Mouse (Mus musculus) natural killer cell, adult 2 months (primary cell): ENCODE results near the gene Olfr76.
"Not testable (repeated sequence)": the region's sequence is repeated elsewhere in the genome, so short reads cannot be mapped to it uniquely, and the experiment has no call there.

Source experiments
- DNase-seq, 2 experiments: peaks; one replicate each; pipeline ENCODE4 v3.0.0; 2022; ENCODE audit warnings: low spot score in 2 of 2

The Olfr76 gene

GRCm38 (mm10) chr19:12123103-12123502, at the start of gene Olfr76:
Gene Olfr76 (minus strand): TSS chr19:12123203.
- DNase-seq = no peak

DNA sequence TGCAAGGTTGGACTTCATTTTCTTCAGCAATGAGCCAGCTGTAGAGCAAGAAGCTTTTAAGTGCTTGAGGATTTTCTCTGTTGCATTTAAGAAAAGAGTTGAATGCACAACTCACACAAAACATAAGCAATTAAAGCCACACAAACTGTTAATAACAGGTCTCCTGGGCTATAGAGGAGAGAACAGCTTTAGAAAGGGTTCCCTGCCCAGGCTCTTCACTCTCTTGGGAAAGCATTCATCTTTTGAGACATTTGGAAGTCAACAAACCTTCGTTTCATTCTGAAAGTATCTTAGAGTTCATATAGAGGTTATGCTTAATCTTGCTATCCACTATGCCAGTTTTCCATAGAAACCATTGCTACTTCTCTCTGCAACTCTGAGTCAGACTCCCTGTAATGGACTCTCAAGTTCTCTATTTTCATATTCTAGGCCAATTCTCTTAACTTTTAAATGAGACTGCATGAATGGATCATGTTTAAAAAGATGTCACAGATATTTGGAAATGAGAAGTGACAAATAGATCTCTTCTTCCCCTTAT, 47.1 kb upstream of the Olfr76 start, which contains the start of gene Olfr1555-ps1:
TSS of gene Olfr1555-ps1 (minus strand) at position 51 of the 538 bp plus-strand sequence.
- DNase-seq = not testable (repeated sequence)

- no peak for DNase-seq
Observed at GRCm38 (mm10) chr19:12145452-12145851, 22.4 kb upstream of the Olfr76 start.

DNA sequence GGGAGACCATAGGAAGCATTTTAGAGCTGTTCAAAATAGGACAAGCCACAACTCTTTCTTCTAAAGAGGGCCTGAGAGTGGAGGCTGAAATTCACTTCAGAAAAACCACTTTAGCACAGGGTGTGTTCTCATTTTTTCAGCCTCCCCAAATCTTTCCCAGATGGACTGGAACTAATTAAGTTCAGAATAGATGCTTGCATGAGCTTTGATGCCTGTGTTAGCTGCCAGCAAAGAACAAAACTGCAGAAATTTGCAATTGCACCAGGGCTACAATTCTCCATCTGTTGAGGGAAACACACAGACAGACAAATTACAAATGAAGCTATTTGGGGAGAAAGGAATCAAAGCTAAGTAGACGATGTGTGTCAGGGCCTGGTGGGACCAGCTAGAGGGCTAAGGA, 20.4 kb upstream of the Olfr76 start:
- DNase-seq = no peak

GRCm38 (mm10) chr19:12134289-12134688, 11.3 kb upstream of the Olfr76 start:
- no peak for DNase-seq

DNA sequence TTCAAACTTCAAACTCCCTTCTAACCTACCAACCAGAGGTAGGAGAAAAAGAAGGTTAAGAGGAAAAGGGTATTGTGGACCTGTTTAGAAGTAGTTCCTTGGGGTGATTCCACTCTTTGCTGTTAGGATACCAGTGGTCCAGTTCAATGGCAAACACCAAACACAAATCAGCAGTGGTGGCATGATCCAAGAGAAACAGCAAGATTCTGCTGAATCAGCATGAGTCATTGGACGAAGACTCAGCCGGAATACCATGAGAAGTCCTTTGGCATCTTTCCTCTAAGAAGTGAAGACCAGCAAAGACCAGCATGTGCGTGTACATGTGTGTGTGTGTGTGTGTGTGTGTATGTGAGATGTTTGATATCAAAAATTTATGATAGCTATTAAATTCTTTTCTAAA, 6.5 kb downstream of the Olfr76 start:
- no peak for DNase-seq

- no peak for DNase-seq
Observed at GRCm38 (mm10) chr19:12115797-12116196, 7.2 kb downstream of the Olfr76 start, which contains the start of gene Olfr1428. Gene Olfr1428 (minus strand): TSS chr19:12115897.

DNA sequence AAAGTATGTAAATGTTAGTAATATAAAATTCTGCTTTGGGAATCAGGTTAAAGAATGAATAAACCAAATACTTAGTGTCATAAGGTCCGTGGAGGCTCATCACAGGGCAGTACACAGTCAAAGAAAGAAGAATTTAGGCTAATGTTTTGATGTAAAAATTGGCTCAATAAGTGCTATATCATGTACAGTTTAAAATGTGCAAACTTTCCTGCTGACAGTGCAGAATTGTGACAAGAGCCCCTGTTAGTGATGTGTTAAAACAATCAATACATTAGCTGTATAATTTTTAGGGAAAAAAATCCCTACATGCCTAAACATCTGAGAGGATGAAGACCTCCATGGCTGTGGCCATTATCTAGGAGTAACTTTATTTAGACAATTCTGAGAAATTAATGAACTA, 9.2 kb downstream of the Olfr76 start:
- no peak for DNase-seq

DNA sequence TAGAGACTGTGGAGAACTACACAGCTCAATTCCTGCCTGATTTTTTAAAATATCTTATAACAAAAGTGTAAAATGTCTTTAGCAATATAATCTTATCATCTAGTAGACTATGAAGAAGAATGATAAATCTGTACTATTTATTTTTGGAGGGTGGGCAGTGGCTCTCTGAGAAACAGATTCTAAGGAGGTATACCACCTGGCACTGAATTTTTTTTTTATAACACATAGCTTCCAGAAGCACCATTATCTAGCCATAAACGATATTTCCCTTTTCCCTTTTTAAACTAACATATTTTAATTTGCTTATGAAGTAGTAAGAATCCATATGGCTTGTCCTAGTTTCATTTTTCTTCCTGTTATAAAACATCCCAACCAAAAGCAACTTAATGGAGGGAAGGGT, 18.5 kb downstream of the Olfr76 start:
- DNase-seq = no peak

GRCm38 (mm10) chr19:12103234-12103633, 19.8 kb downstream of the Olfr76 start, which contains the start of gene Olfr1427:
Gene Olfr1427 (minus strand): TSS chr19:12103334.
- DNase-seq = no peak

- no peak for DNase-seq
Observed at GRCm38 (mm10) chr19:12091913-12092312, 31.1 kb downstream of the Olfr76 start, which contains the start of gene Olfr1426. Gene Olfr1426 (minus strand): TSS chr19:12092013.

DNA sequence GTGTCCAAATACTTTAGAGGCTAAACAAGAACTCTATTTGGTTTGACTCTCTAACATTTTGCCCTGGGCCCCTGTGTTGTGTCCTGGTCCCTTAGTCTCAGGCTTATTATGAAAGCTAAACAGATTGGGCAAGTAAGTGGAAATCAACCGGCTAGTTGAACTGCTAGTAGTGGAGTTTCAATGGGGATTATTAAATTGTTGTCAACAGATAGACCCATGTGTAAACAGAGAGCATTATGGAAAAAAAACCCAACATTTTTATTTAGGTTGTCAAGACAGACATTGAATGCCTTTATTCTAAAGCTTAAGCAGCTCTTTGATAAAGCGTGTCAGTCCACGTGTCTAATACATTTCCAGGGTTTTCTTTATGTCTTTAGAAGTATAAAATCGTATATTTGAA, 45.4 kb downstream of the Olfr76 start, which contains the start of gene Olfr1425:
TSS of gene Olfr1425 (minus strand) at position 101 of the 400 bp plus-strand sequence.
- not testable (repeated sequence) for DNase-seq

- DNase-seq = not testable (repeated sequence)
Observed at GRCm38 (mm10) chr19:12069546-12069945, 53.5 kb downstream of the Olfr76 start.
